29 mouse cellular contexts compared by ENCODE assay signal in genomic region chr15:15743011-15743410, GRCm38 (mm10).
DNase-seq lines count a peak whose midpoint lies in the region; ATAC-seq and TF ChIP-seq lines count a peak whose summit lies in the region.
"Had no signal": no experiment of that assay in that cellular context is flagged by ENCODE, and none has a peak within 500 bp of the region (broad histone marks: within the 10 kb centered on the region; RNA-seq: fewer than 3 reads in every experiment).

No protein-coding gene starts in this region.

- no peaks in the 10 kb centered on the region for H3K4me1 ChIP-seq in ES-E14 (ENCODE audit: control insufficient read depth in 2 of 2, insufficient read depth in 2 of 2, low read length in 2 of 2, poor library complexity in 1 of 2)
- H3K4me1 ChIP-seq in midbrain, embryonic 14.5 days (ENCODE audit: control insufficient read depth, insufficient read depth, low read length), result no peaks in the 10 kb centered on the region
- H3K4me1 ChIP-seq: embryonic facial prominence, embryonic 13.5 days; forebrain, embryonic 10.5 days; forebrain, embryonic 15.5 days; heart, embryonic 13.5 days; hindbrain, embryonic 15.5 days; liver, embryonic 12.5 days; megakaryocyte, embryonic 14.5 days; midbrain, embryonic 13.5 days; neural tube, embryonic 15.5 days had no signal

- H3K4me3 ChIP-seq in ES-E14 (ENCODE audit: insufficient read depth in 1 of 2, low read depth in 1 of 2, low read length in 2 of 2, poor library complexity in 1 of 2, severe bottlenecking in 1 of 2), result no peak overlapping the region
- H3K4me3 ChIP-seq in midbrain, embryonic 14.5 days (replicated peaks; ENCODE audit: low read depth, low read length), result no peak overlapping the region
- H3K4me3 ChIP-seq: embryonic facial prominence, embryonic 13.5 days; forebrain, embryonic 10.5 days; forebrain, embryonic 15.5 days; heart, embryonic 13.5 days; hindbrain, embryonic 15.5 days; liver, embryonic 12.5 days; megakaryocyte, embryonic 14.5 days; midbrain, embryonic 13.5 days; neural tube, embryonic 15.5 days had no signal

- in situ Hi-C loops in ES-E14 (cut with MboI; ENCODE audit: low sequenced_read_pairs in 2 of 2, unreplicated experiment in 2 of 2), result no loop called here

- no peaks in the 10 kb centered on the region for H3K36me3 ChIP-seq in ES-E14 (ENCODE audit: control insufficient read depth, insufficient read depth, low read length, poor library complexity, severe bottlenecking)
- H3K36me3 ChIP-seq in midbrain, embryonic 14.5 days (ENCODE audit: control insufficient read depth, insufficient read depth, low read length), result no peaks in the 10 kb centered on the region
- H3K36me3 ChIP-seq: embryonic facial prominence, embryonic 13.5 days; forebrain, embryonic 10.5 days; forebrain, embryonic 15.5 days; heart, embryonic 13.5 days; hindbrain, embryonic 15.5 days; liver, embryonic 12.5 days; midbrain, embryonic 13.5 days; neural tube, embryonic 15.5 days had no signal

- DNase-seq in 416B (ENCODE audit: low read depth) (peak; percentile 7), ES-E14 (ENCODE audit: low read depth, low spot score) (peak; percentile 12), ZHBTc4 (ENCODE audit: low read depth, low spot score) (peak; percentile 60), adipocyte (ENCODE audit: low spot score) (no peak)
- peak; percentile 2 for DNase-seq in retina, embryonic 14.5 days (ENCODE audit: low spot score)
- no peak for DNase-seq in right cerebral cortex, postnatal 10 days (ENCODE audit: low spot score in 2 of 2)
- no peak for DNase-seq in midbrain, embryonic 14.5 days
- DNase-seq: adrenal gland, postnatal 25 days; cerebellum, adult 11-12 months; cerebellum, postnatal 10 days; heart, postnatal 10 days; kidney, adult 9 months; kidney, postnatal 10 days; layer of hippocampus, postnatal 36 days; left cerebral cortex, postnatal 4 days; liver, postnatal 0 days; lung, postnatal 4 days; thymus, postnatal 14 days had no signal

- H3K27ac ChIP-seq in ES-E14 (ENCODE audit: insufficient read depth, low read depth, low read length, poor library complexity, severe bottlenecking), result no peak overlapping the region
- H3K27ac ChIP-seq in midbrain, embryonic 14.5 days (replicated peaks; ENCODE audit: low read depth, low read length), result no peak overlapping the region
- H3K27ac ChIP-seq: embryonic facial prominence, embryonic 13.5 days; forebrain, embryonic 10.5 days; forebrain, embryonic 15.5 days; heart, embryonic 13.5 days; hindbrain, embryonic 15.5 days; liver, embryonic 12.5 days; midbrain, embryonic 13.5 days; neural tube, embryonic 15.5 days had no signal

- no peak for ATAC-seq in midbrain, embryonic 14.5 days (ENCODE audit: low FRiP score, low TSS enrichment)
- ATAC-seq: forebrain, embryonic 15.5 days; intestine, embryonic 16.5 days; liver, embryonic 12.5 days; liver, postnatal 0 days; lung, postnatal 0 days; midbrain, embryonic 13.5 days had no signal

- H3K4me2 ChIP-seq in midbrain, embryonic 14.5 days (ENCODE audit: low read length), result no peak overlapping the region
- H3K4me2 ChIP-seq: embryonic facial prominence, embryonic 13.5 days; forebrain, embryonic 15.5 days; heart, embryonic 13.5 days; hindbrain, embryonic 15.5 days; liver, embryonic 12.5 days; midbrain, embryonic 13.5 days; neural tube, embryonic 15.5 days had no signal

- no peak overlapping the region for H3K9ac ChIP-seq in ES-E14 (ENCODE audit: insufficient read depth, low read depth, low read length, poor library complexity, severe bottlenecking)
- no peak overlapping the region for H3K9ac ChIP-seq in midbrain, embryonic 14.5 days (replicated peaks; ENCODE audit: low read length)
- H3K9ac ChIP-seq: embryonic facial prominence, embryonic 13.5 days; forebrain, embryonic 15.5 days; heart, embryonic 13.5 days; hindbrain, embryonic 15.5 days; liver, embryonic 12.5 days; liver, postnatal 0 days; midbrain, embryonic 13.5 days; neural tube, embryonic 15.5 days had no signal

- 82% methylated on average over 5 of the region's 5 CpGs for WGBS in midbrain, embryonic 14.5 days

- H3K27me3 ChIP-seq in midbrain, embryonic 14.5 days (ENCODE audit: control insufficient read depth, insufficient read depth, low read length), result no peaks in the 10 kb centered on the region
- H3K27me3 ChIP-seq: embryonic facial prominence, embryonic 13.5 days; forebrain, embryonic 15.5 days; heart, embryonic 13.5 days; hindbrain, embryonic 15.5 days; liver, embryonic 12.5 days; megakaryocyte, embryonic 14.5 days; midbrain, embryonic 13.5 days; neural tube, embryonic 15.5 days had no signal

- no peaks in the 10 kb centered on the region for H3K9me3 ChIP-seq in ES-E14 (ENCODE audit: control insufficient read depth, insufficient read depth, low read depth, low read length)
- H3K9me3 ChIP-seq in midbrain, embryonic 14.5 days (ENCODE audit: control insufficient read depth, low read length), result no peaks in the 10 kb centered on the region
- H3K9me3 ChIP-seq: embryonic facial prominence, embryonic 13.5 days; forebrain, embryonic 10.5 days; forebrain, embryonic 15.5 days; heart, embryonic 13.5 days; hindbrain, embryonic 15.5 days; liver, embryonic 12.5 days; midbrain, embryonic 13.5 days; neural tube, embryonic 15.5 days had no signal

TF ChIP-seq in ES-E14, 5 proteins besides CTCF, POLR2A, EP300 and RAD21:
- no peak for TF ChIP-seq MAFK (IDR thresholded peaks at IDR 0.05; ENCODE audit: insufficient read depth, low read depth, low read length)

Comparison
In these comparisons a context has a peak if more than half of its experiments do, and no peak if none do; other contexts are left out.
1. DNase-seq: peak in 416B (single experiment), ES-E14 (single experiment), ZHBTc4 (single experiment) and retina, embryonic 14.5 days (single experiment); none in right cerebral cortex, postnatal 10 days (0 of 2), adipocyte (single experiment) and midbrain, embryonic 14.5 days (single experiment).